Mouse (Mus musculus): ENCODE data around the gene Ccdc40.

Gene Ccdc40

DNA sequence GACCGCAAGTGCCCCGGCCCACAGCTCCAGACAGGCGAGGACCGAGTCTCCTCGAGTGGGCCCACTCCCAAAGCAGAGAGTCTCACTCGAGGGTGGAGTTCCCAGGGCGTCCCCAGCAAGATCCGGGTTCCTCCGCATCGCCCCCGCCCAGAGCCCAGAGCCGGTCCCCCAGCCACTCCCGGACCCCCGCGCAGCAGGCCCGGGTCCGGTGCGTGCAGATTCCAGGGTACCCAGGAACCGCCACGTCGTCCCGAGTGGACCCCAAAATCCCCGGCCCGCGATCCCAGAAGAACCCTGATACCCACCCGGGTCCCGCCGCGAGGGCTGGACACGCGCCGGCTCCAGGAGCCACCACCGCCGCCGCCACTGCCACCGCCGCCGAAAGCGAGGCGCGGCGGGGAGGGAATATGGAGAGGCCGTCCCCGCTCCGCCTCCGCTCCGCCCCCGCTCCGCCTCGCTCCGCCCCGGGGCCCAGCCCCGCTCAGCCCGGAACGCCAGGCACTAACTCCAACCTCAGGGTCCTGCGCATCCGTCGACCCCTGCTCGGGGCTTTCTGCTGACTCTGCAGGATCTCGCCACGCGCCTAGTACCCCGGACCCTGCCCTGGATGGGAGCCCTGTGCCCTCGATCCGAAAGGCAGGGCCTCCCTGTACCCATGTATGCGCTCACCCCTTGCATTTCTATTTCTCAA, at the start of gene Ccdc40, which contains the start of gene Tbc1d16:
TSS of gene Ccdc40 (plus strand) at position 482 of the 691 bp plus-strand sequence.
TSS of gene Tbc1d16 (minus strand) at position 409 of the 691 bp plus-strand sequence.
- peak; percentile 42 for DNase-seq

DNA sequence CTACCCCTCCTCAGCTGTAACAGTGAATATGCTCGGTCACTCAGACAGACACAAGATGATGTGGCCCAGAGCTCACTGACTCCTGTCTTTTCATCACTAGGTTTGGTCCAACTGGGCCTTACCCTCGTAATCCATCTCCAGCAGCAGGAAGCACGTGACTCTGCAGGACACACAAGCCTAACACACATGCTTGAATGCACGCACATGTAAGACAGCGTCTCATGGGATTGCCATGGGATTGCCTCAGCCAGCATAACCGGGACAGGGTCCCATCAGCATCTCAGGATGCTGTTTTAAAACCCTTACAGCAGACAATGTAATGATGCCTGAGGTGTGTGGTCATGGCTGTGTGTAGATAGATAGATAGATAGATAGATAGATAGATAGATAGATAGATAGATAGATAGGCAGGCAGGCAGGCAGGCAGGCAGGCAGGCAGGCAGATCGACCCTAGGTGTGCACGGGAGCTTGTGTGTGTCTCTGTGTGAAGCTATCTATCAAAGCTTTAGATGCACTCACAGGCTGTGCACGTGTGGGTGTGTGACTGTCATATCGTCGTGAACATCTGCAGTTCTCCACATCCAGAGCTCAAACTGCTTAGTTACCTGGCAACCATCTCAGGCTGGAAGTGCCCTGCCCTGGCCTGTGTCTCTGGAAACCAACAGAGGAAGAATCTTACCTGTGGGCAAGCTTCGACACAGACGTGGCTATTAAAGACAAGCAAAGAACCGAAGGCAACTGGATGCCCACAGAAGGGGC, 47.4 kb upstream of the Ccdc40 start:
- no peak for DNase-seq

DNA sequence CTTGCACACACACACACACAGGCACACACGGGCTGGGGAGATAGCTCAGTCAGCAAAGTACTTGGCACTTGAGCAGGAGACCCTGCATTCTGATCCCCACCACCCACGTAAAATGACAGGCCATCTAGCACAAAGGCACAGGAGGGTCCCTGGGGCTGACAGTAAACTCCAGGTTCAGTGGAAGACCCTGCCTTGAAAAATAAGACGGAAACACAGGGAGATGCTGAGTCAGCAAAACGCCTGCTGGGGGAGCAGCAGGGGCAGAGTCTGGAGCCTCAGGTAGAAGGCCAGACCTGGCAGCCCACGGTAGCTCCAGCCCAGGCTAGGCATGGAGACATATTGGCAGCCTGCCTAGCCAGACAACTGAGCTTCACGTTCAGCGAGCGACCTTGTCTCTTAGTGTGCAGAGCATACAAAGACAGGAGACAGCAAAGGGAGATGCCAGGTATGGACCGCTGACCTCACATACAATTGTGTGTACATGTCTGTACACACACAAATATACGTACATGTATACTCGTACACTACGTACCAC, 46.4 kb upstream of the Ccdc40 start:
- DNase-seq = no peak

DNA sequence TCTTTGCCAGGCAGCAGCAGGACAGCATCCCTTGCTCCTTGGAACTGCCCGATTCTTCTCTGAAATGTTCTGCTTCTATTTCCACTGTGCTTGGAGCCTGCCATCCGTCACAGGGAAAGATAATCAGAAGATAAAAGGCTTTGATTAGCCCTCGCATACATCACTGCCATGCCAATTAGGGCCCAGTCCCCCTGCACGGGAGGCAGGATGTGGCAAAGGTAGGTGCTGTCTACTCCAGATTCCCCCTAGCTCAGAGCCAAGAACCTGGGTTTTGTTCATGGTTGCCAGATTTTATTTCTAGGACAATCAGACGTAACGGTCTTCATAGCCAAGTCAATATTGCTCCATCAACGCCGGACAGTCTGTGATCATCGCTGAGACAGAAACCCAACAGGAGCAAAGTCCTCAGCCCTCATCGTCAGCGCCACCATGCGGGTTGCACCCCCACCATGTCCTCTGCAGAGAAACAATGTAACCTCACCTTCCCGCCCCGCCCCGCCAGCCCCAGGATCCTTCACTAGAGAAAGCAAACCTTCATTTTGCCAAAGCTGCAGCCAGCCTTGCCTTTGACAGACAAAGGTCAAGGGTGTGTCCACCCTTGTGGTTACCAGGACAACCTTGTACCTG, 44.6 kb upstream of the Ccdc40 start:
- peak; percentile 70 for DNase-seq

GRCm38 (mm10) chr11:119186381-119186780, 42.0 kb upstream of the Ccdc40 start:
- DNase-seq = no peak

GRCm38 (mm10) chr11:119186989-119187799, 41.2 kb upstream of the Ccdc40 start:
- peak; percentile 58 for DNase-seq

- no peak for DNase-seq
Measured at GRCm38 (mm10) chr11:119187800-119188197, 40.6 kb upstream of the Ccdc40 start.

DNA sequence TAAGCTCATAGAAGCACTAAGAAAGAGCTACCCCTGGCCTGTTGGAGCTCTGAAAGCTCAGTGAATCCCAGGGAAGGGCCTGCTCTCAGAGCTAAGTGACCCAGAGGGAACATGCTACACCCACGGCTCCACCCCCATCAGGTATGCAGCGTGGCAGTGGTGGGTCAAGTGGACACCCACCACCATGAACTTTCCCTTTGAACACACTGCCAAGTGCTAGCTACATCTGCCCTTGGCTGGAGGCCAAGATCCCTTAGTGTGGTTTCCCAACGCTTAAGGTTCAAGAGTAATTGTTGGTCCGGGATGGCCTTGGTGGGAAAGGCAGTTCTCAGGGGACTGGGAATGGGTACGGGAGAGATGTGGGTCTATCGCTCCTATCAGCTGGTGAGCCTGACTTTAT, 40.0 kb upstream of the Ccdc40 start:
- no peak for DNase-seq

DNA sequence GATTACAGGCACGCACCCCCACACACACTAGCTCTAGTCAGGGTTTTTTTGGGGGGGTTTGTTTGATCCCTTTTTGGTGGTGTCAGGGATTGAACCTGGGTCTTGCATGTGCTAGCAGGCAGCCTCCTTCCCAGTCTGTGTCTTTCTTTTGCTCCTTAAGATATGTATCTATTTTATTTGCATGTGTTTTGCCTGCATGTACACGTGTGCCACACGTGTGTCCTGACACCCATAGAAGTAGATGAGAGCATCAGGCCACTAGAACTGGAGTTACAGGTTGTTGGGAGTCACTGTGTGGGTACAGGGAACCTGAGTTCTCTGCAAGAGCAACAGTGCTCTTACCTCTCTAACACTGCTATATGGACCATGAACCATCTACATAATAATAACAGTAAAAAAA, 39.1 kb upstream of the Ccdc40 start:
- no peak for DNase-seq

- DNase-seq = peak; percentile 58
Measured at GRCm38 (mm10) chr11:119190498-119190897, 37.9 kb upstream of the Ccdc40 start.

DNA sequence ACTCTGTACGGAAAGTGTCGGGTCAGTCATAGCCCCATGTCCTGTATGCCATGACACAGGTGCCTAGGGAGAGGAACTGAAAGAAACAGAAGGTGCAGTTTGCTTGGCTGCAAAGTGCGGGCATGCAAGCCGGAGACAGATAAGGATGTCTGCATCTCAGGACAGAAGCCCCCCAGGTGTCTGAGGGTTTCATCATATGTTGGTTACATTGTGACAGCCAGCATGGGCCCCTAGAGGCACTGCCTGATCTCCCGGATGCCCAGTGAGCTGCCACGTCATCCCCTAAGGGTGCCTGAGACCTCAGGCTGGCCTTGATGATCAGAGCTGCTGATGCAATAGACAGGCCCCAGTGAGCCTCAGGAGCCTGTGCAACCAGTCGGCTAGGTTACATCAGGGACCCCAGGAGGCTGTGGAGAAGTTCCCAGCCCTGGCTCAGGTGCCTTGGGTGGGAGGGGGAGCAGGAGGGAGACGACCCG, 36.7 kb upstream of the Ccdc40 start:
- DNase-seq = no peak

DNA sequence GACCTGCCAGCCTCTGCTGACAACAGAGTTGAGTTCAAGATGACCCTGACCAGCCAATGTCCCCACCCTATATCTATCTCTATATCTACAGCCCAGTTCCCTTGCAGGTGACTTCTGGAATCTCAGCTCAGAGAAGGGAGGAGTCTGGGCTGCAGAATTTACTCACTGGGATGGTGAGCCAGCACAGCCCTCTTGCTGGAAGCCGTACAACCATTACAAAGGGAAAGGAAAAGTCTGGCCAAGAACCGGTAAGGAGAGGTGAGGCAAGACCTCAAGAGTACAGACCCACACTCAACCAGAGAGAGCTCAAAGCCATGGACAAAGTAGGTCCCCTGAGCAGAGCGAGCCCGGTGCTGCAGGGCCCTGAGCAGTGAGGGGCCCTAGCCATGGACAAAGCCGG, 36.2 kb upstream of the Ccdc40 start:
- no peak for DNase-seq

- no peak for DNase-seq
Measured at GRCm38 (mm10) chr11:119192605-119193004, 35.8 kb upstream of the Ccdc40 start.

- DNase-seq = no peak
Measured at GRCm38 (mm10) chr11:119197618-119198563, 30.5 kb upstream of the Ccdc40 start.

GRCm38 (mm10) chr11:119198564-119199232, 29.7 kb upstream of the Ccdc40 start:
- DNase-seq = no peak

DNA sequence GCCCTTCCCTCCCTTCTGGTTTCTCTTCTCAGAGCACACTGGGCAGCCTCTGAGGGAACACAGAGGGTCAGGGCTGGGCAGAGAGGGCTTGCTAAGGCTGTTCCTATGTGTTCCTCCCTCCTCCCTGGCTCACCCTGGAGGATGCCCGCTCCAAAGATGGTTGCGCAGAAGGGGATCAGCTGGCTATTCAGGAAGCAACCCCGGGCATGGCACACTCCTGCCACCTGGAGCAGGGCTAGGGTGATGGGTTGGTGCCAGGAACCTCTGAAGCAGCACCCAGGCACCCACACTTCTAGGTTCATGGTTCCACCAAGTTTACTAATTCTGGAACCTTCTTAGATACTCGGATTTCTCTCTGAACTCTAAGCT, 29.2 kb upstream of the Ccdc40 start:
- DNase-seq = no peak

DNA sequence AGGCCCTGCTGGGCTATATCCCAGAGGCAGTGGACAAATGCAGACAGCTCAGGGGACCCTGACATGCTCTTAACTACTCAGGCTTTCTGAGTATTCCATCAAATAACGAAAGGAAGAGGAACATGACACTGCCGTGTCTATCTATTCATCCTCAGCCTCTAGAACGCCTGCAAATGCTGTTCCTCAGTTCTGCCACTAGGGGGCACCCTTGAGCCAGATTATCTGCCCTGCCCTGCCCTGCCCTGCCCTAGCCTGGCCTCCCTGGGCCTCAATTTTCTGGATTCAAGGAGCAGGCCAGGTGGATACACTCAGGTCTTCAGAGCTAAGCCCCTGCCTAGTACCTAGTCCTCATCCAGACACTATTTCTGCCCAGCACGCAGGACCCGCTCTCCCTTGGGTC, 24.9 kb upstream of the Ccdc40 start:
- no peak for DNase-seq

GRCm38 (mm10) chr11:119205738-119206137, 22.6 kb upstream of the Ccdc40 start:
- no peak for DNase-seq

- DNase-seq = peak; percentile 38
Measured at GRCm38 (mm10) chr11:119206562-119206961, 21.8 kb upstream of the Ccdc40 start.

- no peak for DNase-seq
Measured at GRCm38 (mm10) chr11:119207986-119208385, 20.4 kb upstream of the Ccdc40 start.

- DNase-seq = no peak
Measured at GRCm38 (mm10) chr11:119208870-119209370, 19.5 kb upstream of the Ccdc40 start.

Measured in kidney, adult 11 months (tissue).